Mouse (Mus musculus): ENCODE results near the gene Hif3a. TPM values are rescaled to one million over a fixed set of nuclear protein-coding genes. Genes with fewer than 3 reads are reported as not detected.

Hif3a gene
- total RNA-seq, 2 experiments from 2014 or later: 2.5 to 2.6 TPM

DNA sequence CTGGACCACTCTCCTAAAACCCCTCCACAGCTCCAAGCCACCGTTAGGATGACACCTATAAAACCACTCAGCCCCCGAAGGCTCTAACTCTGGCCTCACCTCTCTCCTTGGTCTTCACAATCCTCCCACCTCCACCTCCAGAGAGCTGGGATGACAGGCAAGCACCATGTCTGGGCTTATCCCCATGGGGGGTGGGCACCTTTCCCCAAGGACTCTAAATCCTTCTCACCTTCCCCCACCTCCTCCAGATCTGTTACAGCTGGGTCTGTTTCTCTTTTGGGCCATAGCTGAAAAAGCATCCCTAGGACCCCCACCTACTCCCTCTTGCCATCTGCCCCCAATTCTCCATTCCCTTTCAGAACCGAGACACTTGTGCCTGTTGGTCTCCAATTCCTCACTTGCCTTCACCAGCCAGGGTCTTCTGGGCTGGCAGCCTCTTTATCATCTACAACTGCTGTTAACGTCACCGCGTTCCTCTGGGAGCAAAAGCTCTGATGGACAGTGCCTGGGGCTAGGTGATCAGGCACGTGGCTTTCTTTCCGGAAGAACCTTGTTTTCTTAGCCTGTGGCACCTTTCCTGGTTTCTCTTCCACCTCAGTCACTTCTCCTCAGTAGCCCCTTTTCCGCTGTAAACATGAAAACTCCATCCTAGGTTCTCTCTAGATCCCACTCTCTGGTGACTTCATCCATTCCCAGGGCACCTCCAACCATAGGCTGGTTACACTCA is 36.2 kb downstream of the Hif3a start:
- DNase-seq: no peak
- intact Hi-C loops (cut with DNase I): no loop called here

DNA sequence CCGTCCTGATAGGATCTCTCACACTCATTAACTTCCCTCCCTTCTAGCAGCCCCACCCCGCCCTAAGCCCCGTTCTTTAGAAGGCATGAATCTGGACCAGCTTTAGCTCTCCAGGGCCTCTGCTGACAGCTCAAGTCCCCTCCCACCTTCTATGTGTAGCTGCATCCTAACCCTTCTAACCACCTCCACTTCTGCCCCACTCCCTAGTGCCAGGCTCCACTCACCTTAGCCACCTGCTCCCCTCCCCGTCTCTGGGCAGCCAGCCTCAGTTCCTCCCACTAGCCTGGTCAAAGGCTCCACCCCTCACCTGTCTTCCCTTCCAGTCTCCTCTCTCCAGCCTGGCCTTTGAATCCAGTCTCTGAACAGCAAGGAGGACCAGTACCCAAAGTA is 36.7 kb downstream of the Hif3a start:
- DNase-seq: no peak
- intact Hi-C loops (cut with DNase I): no loop called here

DNA sequence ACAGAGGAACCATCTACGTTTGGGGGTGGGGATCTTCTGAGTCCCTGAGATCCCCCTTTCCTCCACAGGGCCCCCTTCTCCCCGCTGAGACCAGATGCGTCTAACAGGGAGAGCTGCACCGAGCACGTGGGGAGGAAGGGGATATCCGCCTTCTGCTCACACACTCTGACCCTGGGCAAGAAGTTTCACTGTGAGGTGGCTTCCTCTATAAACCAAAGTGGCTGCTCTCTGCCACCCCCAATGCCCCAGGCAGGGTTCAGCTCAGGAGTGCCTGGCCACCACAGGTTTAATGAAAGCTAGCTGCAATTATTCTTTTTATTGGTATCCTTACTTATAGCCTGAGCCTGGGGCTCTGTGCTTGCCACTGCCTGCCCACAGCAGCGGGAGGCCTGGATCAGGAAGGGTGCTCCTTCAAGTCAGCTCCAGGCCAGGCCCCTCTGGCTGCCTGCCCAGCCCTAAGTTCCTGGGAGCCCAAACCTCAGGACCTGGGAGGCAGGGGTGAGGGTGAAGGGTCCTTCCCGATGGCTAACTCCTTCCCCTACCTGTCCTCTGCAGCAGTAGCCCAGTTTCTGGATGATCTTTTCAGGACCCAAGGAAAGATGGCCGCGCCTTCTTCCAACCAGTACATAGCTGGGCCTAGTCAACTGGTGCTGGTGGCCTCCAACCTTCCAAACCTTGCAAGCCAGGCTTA is 37.3 kb downstream of the Hif3a start:
- intact Hi-C loops (cut with DNase I): no loop called here
- peak in 1 of 2 experiments; percentile 41 for DNase-seq

DNA sequence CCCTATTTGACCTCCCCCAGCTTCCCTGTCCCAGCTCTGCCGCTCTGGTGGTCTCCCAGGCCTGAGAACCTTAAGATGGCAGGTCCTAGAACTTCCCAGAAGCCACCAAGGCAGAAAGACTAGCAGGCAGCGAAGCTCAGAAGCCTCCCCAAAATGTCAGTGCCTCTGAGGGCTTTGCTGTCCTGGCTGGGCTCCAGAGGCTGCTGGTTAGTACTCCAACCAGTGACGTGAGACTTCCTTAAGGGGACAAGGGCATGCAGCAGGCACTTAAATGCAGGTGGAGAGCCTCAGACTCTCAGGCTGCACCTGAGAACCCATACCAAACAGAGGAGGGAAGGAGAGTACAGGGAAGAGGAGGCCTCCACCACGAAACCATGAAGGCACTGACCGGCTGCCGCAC is 38.1 kb downstream of the Hif3a start:
- intact Hi-C loops (cut with DNase I): no loop called here
- DNase-seq: peak; percentile 47 to 50

DNA sequence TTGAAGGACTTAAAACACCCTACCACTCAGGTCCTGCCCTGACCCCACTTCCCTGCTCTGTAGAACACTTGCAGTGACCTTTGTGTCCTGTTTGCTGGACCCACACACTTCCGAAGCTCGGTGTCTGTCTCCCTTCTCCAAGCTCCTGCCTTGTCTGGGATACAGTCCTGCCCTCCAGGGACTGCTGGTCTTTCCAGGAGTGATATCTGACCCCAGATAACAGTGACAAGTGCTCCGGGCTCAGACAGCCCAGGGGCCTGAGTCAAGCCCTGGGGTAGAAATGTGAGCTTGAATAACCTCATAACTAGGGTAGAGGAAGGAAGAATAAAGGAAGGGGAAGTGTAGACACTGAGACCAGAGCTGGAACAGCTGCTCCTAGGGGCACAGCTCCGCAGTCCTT is 38.5 kb downstream of the Hif3a start:
- intact Hi-C loops (cut with DNase I): no loop called here
- DNase-seq: no peak

DNA sequence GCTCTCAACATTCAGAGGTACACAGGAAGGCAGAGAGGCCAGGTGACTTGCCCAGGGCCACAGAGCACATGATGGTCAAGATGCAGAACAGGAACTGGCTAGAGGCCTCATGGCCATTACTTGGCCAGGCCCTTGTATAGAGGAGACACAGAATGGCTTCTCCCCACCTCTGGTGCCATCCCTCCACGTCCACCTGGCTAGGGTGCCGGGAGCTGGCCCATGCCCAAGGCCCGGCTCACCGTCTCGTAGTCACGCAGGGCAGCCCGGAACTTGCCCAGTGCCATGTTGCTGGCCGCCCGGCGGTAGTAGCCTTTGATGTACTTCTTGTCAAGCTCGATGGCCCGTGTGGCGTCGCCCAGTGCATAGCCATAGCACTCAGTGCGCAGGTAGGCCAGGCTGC is 40.1 kb downstream of the Hif3a start:
- DNase-seq: no peak
- intact Hi-C loops (cut with DNase I): no loop called here

DNA sequence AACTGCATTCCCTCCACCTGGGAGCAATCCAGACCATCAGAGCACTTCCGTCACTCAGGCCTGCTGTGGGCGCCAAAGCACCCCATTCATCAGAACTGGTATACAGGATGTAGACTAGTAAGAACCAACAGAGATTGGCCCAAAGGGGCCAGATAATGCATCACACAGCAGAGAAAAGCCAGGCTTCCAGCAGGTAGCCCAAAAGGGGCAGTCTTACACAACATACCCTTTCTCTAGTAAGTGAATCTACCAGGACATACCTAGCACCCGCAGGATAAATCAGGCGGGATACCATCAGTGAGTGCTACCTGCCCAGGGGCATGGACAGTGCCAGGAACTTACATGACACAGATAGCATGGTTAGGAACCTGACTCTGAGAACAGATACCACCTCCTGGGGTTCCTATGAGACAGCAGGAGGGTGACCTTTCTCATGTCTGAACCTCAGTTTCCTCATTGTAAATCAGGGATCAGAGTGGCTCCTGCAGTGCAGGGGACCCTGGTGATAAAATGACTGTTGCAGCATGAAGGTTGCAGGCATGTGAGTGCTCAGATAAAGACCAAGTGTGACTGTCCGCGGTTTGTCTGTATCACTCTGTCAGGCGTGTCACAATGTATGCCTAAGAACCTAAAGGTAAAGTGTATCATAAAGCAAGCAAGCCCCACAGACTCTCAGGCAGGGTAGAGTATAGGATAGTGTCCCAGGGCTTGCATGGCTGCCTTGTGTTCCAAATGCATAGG is 42.6 kb downstream of the Hif3a start:
- intact Hi-C loops (cut with DNase I): no loop called here
- DNase-seq: no peak

DNA sequence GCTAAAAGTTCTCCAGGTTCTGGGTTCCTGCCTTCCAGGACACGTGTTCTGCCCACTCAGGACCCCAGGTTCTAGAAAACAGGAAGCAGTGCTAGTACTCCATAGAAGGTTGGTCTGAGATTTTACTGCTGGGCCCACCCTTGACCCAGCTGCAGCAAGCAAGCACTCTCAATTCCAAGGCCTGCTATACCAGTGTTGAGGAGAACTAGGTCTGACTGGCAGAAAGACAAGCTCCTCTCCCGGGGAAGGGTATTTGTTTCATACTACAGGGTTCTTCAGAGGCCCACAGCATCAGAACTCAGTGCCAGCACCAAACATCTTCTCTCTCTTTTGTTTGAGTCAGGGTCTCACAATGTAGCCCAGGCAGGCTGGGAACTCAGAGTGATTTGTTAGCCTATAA is 44.3 kb downstream of the Hif3a start:
- intact Hi-C loops (cut with DNase I): no loop called here

DNA sequence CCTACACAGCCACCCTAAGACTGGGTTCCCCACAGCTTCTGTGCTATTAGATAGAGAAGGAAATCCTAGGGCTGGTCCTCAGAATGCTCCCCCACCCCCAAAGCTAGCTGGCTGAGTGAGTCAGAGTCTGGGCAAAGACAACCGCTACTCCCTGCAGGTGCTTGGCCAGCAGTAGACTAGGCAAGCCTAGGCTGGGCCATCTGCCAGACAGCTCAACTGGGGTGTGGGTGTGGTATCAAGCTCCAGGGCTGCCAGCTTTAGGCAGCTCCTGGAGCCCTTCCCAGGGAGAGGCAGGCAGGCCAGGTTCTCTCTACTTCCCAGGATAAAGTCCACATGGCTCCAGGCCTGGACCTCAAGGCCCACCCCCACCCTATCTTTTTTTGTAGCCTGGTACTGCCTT is 45.2 kb downstream of the Hif3a start:
- DNase-seq: peak; percentile 82 to 88
- intact Hi-C loops (cut with DNase I): no loop called here

More for the DNA sequence above, 44.3 kb downstream of the Hif3a start:
- DNase-seq: no peak

DNA sequence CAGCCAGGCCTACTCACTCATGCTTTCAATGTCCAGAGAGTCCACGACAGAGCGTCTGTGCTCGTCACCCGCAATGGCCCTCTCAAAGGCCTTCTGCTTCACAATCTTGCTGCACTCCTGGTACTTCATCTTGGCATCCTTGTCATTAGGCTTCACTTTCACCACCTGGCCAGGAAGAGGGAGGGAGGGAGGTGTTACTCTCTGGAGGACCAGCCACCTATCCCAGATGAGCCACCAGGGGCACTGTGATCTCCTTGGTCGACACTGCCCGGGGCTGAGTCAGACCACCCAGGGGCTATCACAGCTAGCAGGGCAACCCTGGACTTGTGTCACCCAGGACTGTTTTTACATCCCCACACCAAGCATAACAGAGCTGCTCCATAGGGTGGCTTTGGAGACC is 46.8 kb downstream of the Hif3a start:
- DNase-seq: no peak
- intact Hi-C loops (cut with DNase I): no loop called here

DNA sequence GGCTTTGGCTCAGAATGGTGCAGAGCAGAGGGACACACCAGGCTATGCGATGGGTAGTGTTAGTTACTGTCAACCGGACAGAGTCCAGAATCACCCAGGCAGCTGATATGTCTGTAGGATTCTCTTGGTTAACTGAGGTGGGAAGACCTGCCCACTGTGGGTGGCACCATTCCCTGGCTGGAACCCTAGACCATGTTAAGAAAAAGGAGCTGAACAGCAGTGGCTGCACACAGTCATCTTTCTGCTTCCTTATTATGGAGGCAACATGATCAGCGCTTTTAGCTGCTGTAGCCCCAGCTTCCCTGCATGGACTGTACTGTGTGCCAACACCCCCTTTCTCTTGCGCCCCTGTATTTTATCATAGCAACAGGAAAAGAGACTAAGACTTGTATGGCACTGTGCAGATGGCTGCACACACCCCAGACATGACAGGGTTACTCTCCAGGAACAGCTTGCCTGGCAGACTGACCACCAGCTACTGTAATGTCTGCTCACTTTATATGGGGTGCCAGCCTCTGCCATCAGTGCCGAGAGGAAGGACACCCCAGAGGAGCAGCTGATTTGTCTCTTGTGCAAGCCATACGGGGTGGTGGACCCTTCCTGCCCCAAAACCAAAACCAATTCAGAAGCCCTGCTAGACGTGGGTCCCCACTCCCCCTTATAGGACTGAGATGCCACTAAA is 50.2 kb downstream of the Hif3a start:
- DNase-seq: no peak

DNA sequence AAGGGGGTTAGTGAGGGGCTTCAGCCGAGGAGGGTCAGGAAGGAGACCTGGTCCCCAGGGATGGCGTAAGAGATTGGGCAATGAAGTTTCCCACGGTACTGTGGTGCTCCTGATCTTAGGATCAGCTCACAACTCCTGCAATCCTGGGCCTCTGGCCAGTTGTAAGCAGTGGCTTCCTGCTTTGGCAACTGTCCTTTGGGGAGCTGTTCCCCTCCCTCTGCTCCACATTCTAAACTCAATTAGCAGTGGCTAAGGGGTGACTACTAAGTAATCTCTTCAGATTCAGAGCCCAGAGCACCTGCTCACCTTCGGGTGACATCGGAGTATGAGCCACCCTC is 52.2 kb downstream of the Hif3a start:
- intact Hi-C loops (cut with DNase I): no loop called here
- no peak for DNase-seq

More for the DNA sequence above, 50.2 kb downstream of the Hif3a start:
- intact Hi-C loops (cut with DNase I): no loop called here

DNA sequence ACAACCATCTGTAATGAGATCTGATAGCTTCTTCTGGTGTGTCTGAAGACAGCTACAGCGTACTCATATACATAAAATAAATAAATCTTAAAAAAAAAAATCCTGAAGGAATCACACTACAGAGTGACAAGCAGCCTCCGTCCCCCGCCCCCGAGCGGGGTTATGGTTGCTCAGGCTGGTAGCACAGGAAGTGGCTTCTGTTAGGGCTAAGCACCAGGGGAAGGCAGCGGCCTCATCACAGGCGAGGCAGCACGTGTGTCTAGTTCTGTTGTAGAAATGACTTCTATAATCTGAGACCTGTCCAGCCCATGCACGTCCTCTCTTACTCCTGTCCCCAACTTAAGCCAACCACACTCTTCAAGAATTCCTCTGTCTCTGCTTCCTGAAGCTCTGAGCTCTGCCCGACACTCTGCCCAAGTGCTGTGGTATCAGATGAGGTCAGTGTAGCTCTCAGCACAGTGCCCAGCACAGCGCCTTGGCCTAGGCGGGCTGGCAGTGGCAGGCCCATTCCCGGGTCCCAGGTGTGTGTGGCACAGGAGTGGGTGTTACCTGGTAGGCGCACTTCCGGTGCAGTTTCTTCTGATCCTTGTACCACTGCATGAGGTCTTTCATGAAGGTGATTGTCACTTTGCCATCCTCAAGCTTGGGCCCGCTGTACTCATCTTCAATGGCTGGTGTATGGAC is 52.8 kb downstream of the Hif3a start:
- intact Hi-C loops (cut with DNase I): no loop called here
- no peak for DNase-seq

DNA sequence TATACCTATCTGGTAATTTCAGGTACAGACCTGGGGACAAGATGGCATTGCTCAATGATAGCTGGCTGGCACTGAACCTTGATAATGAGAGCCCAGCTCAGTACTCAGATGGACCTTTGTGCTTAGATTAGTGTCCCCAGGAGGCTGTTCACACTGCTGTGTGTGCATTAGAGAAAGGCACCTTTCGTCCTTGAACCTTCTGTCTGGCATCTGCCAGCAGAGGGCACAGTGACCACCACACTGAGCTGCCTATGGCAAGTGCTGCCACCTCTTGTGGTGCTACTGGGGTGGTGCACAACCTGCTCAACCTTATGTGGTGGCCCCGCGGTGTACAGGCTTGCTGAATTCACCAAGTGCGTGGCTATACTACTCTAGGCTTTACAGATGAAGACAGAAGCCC is 54.9 kb downstream of the Hif3a start:
- intact Hi-C loops (cut with DNase I): no loop called here
- no peak for DNase-seq

DNA sequence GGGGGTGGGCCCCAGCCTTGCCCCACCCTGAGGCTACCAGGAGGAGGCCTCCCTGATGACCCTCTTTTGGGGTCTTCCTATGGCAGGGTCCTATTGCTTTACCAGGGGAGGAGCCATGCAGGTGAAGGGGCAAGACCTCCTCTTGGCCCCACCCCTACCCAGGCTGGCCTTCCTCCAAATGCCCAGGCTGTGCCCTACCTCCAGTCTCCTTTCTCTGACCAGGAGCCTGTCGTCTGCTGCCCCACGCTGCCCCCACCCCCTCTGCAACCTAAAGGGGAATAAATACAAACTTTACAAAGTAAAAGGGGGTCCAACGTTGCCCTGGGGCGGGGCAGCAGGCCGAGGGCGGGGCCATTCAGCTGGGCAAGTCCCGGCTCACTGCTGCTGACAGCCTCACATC is 57.5 kb downstream of the Hif3a start:
- intact Hi-C loops (cut with DNase I): no loop called here
- no peak for DNase-seq

DNA sequence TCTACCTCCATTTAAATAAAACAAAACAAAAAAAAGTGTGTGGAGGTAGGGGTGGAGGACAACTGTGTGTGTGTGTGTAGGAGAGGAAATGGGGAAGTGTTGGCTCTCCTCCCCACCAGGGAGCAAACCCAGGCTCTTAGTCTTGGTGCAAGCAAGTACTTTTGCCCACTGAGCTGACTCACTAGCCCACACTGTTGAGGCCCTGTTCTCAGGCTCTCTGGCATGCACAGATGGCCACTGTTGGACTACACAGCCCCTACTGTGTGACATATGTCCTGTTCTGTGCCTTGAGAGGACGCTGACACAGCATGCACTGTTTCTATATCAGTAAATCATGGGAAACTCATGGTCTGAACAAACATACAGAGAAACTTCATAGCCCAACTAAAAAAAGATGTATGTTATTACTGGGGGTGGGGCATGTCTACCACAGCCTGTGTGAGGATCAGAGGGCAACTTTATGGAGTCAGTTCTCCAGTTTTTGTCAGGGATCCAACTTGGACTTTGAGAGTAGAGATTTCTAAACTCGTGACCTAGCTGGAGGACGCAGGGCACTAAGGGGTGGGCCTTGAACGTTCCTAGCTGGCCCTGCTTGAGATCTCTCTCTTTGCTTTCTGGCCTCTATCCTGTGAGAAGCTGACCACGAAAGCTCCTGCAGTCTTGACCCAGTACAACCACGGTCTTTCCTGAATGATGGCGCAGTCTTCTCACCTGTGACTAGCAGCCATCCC is 58.8 kb downstream of the Hif3a start:
- intact Hi-C loops (cut with DNase I): loop anchor here (2.0 kb wide), 1 partner anchor 47 kb away; no protein-coding TSS in a partner anchor
- DNase-seq: no peak

DNA sequence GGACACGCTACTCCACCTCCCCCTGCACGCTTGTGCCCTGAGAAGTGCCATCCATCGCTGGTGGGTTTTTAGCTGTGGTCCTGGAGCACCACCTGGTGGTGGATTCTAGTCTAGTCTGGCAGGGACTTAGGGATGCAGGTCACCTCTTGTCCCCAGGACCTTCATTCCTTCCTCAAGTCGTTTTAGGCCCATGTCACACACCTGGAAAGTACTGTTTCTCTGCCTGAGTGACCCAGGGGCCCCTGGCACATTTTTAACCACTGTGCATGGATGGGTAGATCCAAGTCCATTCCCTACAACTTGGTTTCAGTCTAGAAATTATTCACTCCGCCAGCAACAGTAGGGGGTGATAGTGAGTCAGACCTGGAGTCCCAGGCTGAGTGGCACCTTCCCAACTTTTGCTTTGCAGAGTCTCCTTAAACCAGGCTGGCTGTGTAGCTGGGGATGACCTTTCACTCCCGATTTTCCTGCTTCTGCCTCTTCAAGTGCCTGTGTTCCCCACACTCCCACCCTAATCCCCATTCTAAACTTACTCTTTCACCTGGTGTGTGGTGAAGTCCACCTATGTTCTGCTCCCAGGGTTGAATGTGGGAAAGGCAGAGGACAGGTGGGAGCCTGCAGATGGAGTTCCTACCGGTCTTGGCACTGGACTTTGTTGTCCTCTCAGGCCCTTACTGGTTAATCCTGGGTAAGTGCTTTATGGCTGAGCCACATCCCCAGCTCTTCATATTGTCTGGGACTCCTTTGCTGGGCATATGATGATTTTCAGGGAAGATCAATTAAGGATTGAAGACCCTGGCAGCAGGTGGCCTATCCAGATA is 59.6 kb downstream of the Hif3a start:
- peak; percentile 82 for DNase-seq
- intact Hi-C loops (cut with DNase I): loop anchor here (1.0 to 2.0 kb wide), 4 partner anchors 48 to 70 kb away; no protein-coding TSS in a partner anchor

DNA sequence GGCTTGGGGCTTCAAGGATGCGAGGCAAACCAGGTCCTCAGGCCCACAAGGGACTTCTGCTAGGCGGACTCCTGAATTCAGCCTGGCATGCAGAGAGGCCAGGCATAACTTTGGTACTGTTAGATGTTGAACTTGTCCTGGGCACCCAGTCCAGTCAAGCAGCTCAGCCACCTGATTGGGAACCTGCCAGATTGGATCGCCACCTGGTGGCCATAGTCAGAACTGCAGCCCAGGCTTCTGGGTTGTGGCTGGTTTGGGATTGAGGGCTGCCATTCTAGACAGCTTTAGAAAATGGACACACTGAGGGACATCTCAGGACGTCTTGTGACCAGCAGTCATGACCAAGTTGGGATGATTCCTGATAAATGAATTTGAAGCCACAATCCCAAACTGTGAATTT is 62.6 kb downstream of the Hif3a start:
- intact Hi-C loops (cut with DNase I): loop anchor here (1.0 kb wide), 1 partner anchor 49 kb away; no protein-coding TSS in a partner anchor
- peak; percentile 93 to 96 for DNase-seq

DNA sequence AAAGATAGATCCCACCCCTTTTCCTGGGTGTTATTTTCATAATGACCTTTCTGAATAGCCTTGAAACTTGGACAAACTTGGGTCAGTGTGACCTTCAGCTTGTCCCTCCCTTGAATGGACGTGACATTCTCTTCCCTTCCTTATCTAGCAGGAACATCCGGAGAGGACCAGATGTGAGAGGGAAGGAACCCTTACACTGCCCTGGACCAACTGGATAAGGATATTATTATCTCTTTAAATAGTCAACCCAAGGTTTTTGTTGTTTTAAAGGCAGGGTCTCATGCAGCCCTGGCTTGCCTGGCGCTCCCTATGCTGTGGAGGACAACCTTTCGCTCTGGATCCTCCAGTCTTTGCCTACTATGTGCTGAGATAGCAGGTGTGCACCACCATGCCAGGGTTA is 63.0 kb downstream of the Hif3a start:
- intact Hi-C loops (cut with DNase I): loop anchor here (1.0 kb wide), 1 partner anchor 49 kb away; no protein-coding TSS in a partner anchor
- DNase-seq: no peak

Measured in heart, postnatal 36 days (tissue).